Mouse (Mus musculus) hindbrain, embryonic 14.5 days (tissue): ENCODE data around the gene Gm10840. TPM values are rescaled to one million over a fixed set of nuclear protein-coding genes. Genes with fewer than 3 reads are reported as not detected.
A peak's percentile ranks its signal among the peaks of the same experiment; 100 is the strongest.

ENCODE experiments used
- ATAC-seq: fragments of 200-750 bp; cut with Nextera tagmentation; 2 replicates; pipeline ENCODE4 v1.8.0; 2017; ENCODE audit warnings: moderate number of reproducible peaks, mild to moderate bottlenecking, moderate TSS enrichment, moderate library complexity; ENCODE audit not compliant: low FRiP score
- DNase-seq: peaks from one replicate; pipeline ENCODE4 v3.0.0-alpha.2; 2015; ENCODE audit warnings: low spot score
- H3K27ac ChIP-seq: fragments of 300-500 bp; sonication (generic); 2 replicates; pipeline ENCODE4 v1.5.1; 2014; ENCODE audit warnings: mild to moderate bottlenecking, moderate library complexity
- H3K27me3 ChIP-seq: fragments of 300-500 bp; sonication (generic); 2 replicates; pipeline ENCODE4 v1.6.1; 2014; ENCODE audit warnings: mild to moderate bottlenecking, low read length, mixed read lengths; ENCODE audit not compliant: control insufficient read depth, insufficient read depth
- H3K36me3 ChIP-seq: fragments of 300-500 bp; sonication (generic); replicated peaks from 2 replicates; pipeline ENCODE4 v1.6.1; 2014; ENCODE audit not compliant: control insufficient read depth, insufficient read depth
- H3K4me1 ChIP-seq: fragments of 300-500 bp; sonication (generic); replicated peaks from 2 replicates; pipeline ENCODE4 v1.6.1; 2014; ENCODE audit warnings: antibody characterized with exemption, low read length, mixed read lengths; ENCODE audit not compliant: control insufficient read depth, insufficient read depth
- H3K4me2 ChIP-seq: fragments of 300-500 bp; sonication (generic); replicated peaks from 2 replicates; pipeline ENCODE4 v1.6.1; 2014; ENCODE audit warnings: mild to moderate bottlenecking, moderate library complexity
- H3K4me3 ChIP-seq: fragments of 300-500 bp; sonication (generic); replicated peaks from 2 replicates; pipeline ENCODE4 v1.5.1; 2014; ENCODE audit warnings: mild to moderate bottlenecking, low read length
- H3K9ac ChIP-seq: fragments of 300-500 bp; sonication (generic); 2 replicates; pipeline ENCODE4 v1.6.1; 2014
- H3K9me3 ChIP-seq: fragments of 300-500 bp; sonication (generic); 2 replicates; pipeline ENCODE4 v1.6.1; 2016; ENCODE audit warnings: low read length; ENCODE audit not compliant: control insufficient read depth
- WGBS: fragments of 180-500 bp; shearing (Covaris S2); extraction: QIAGEN DNeasy Blood & Tissue Kit; methylation state at CpG from one replicate; pipeline ENCODE4 v1.1.7; 2014; 5-methylcytosine and 5-hydroxymethylcytosine counted together
- polyA plus RNA-seq: library from polyadenylated mRNA; unstranded; fragments of >200 nt; fragmentation: Nextera tagmentation; extraction: Ambion mirVana; gene quantifications from 2 replicates; pipeline ENCODE4 v1.2.1, GENCODE M21; 2014

The Gm10840 gene
- polyA plus RNA-seq, 1 experiment from 2014 or later = not detected

GRCm38 (mm10) chr11:106174372-106174771 lies 13.7 kb downstream of the Gm10840 start:
- H3K4me1 ChIP-seq = no peaks in the 10 kb centered on the region
- DNase-seq = no peak
- ATAC-seq = no peak
- no peaks in the 10 kb centered on the region for H3K27me3 ChIP-seq
- no peak overlapping the region for H3K4me2 ChIP-seq
- WGBS = 91% methylated on average over 5 of the region's 5 CpGs
- peaks cover 20% of the 10 kb centered on the region for H3K36me3 ChIP-seq
- no peaks in the 10 kb centered on the region for H3K9me3 ChIP-seq
- H3K27ac ChIP-seq = no peak overlapping the region
- no peak overlapping the region for H3K9ac ChIP-seq
- no peak overlapping the region for H3K4me3 ChIP-seq

- 85% methylated on average over 3 of the region's 3 CpGs for WGBS
- no peak overlapping the region for H3K9ac ChIP-seq
- H3K36me3 ChIP-seq = peaks cover 16% of the 10 kb centered on the region; the same call in 1 of the 2 replicates
- no peak overlapping the region for H3K4me2 ChIP-seq
- no peaks in the 10 kb centered on the region for H3K27me3 ChIP-seq
- no peak overlapping the region for H3K27ac ChIP-seq
- no peaks in the 10 kb centered on the region for H3K9me3 ChIP-seq
- DNase-seq (no peak), ATAC-seq (no peak)
- no peak overlapping the region for H3K4me3 ChIP-seq
- no peaks in the 10 kb centered on the region for H3K4me1 ChIP-seq
Measured at GRCm38 (mm10) chr11:106175081-106175480, 14.4 kb downstream of the Gm10840 start.

GRCm38 (mm10) chr11:106176372-106176771 lies 15.7 kb downstream of the Gm10840 start:
- H3K9ac ChIP-seq = no peak overlapping the region
- H3K4me2 ChIP-seq = no peak overlapping the region
- H3K36me3 ChIP-seq = peaks cover 20% of the 10 kb centered on the region
- no peaks in the 10 kb centered on the region for H3K9me3 ChIP-seq
- WGBS = 94% methylated on average over 5 of the region's 5 CpGs
- DNase-seq (no peak), ATAC-seq (no peak)
- no peaks in the 10 kb centered on the region for H3K27me3 ChIP-seq
- no peak overlapping the region for H3K4me3 ChIP-seq
- no peaks in the 10 kb centered on the region for H3K4me1 ChIP-seq
- no peak overlapping the region for H3K27ac ChIP-seq

- no peaks in the 10 kb centered on the region for H3K4me1 ChIP-seq
- no peak overlapping the region for H3K4me3 ChIP-seq
- H3K36me3 ChIP-seq = peaks cover 19% of the 10 kb centered on the region
- no peaks in the 10 kb centered on the region for H3K27me3 ChIP-seq
- 84% methylated on average over 5 of the region's 5 CpGs for WGBS
- no peak overlapping the region for H3K27ac ChIP-seq
- DNase-seq = no peak
- ATAC-seq = no peak
- H3K4me2 ChIP-seq = no peak overlapping the region
- H3K9me3 ChIP-seq = no peaks in the 10 kb centered on the region
- no peak overlapping the region for H3K9ac ChIP-seq
Measured at GRCm38 (mm10) chr11:106178036-106178782, 17.6 kb downstream of the Gm10840 start.

DNA sequence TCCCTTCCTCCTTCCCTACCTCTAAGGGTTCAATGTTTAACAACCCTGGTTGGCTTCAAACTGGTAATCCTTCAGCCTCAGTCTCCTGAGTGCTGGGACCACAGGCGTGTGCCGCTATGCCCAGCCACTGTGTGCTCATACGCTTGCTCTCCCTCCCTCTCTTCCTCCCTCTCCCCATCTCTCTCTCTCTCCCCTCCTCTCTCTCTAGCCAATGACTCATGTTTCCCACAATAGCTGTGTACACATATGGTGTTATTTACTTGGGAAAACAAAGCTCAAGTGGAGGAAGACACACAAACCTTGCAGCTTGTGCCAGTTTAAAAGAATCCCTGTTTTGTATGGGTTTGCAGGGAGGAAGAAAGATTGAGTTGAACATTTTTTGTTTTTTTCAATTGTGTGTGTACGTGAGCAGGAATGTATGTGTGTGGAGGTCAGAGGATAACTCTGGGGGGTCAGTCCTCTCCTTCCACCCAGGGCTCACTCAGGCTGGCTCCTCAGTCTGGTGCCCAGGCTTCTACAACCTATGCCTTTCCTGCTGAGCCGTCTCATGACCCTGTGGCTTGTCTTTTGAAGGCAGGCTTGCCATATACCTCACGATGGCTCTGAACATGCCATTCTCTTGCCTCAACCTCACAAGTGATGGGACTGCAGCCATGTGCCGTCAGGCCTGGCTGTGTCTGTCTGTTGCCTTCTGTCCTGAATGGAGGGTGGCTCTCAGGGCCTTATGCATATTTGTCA lies 19.2 kb downstream of the Gm10840 start:
- WGBS = 78% methylated on average over 7 of the region's 7 CpGs
- ATAC-seq (no peak), DNase-seq (no peak)
- Histone ChIP-seq H3K27me3 (no peaks in the 10 kb centered on the region), H3K9me3 (no peaks in the 10 kb centered on the region), H3K36me3 (peaks cover 33% of the 10 kb centered on the region), H3K4me3 (no peak overlapping the region), H3K4me2 (no peak overlapping the region), H3K9ac (no peak overlapping the region), H3K4me1 (no peaks in the 10 kb centered on the region), H3K27ac (no peak overlapping the region)

DNA sequence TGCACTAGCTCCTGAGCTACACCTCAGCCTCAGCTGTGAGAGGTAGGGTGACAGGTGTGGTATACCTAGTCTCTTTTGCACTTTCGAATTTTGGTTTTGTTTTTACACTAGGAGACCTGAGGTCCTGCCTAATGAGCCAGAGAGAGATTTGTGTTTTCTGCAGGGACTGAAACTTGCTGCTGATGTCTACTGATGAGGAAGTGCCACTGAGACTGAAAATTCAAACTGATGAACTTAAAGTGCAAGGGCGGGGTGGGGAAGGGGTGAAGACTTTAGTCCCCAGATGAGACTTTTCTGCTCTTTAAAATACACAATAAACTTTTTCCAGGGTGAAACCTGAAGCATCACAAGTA lies 19.8 kb downstream of the Gm10840 start:
- Histone ChIP-seq H3K27ac (no peak overlapping the region), H3K4me3 (no peak overlapping the region), H3K27me3 (no peaks in the 10 kb centered on the region), H3K9ac (no peak overlapping the region), H3K4me2 (no peak overlapping the region), H3K4me1 (no peaks in the 10 kb centered on the region), H3K9me3 (no peaks in the 10 kb centered on the region), H3K36me3 (peaks cover 38% of the 10 kb centered on the region)
- no peak for ATAC-seq
- DNase-seq = no peak
- WGBS = 93% methylated on average over 2 of the region's 2 CpGs

- DNase-seq = no peak
- no peaks in the 10 kb centered on the region for H3K27me3 ChIP-seq
- H3K27ac ChIP-seq = no peak overlapping the region
- H3K4me2 ChIP-seq = no peak overlapping the region
- no peak overlapping the region for H3K9ac ChIP-seq
- H3K4me1 ChIP-seq = peaks cover 2% of the 10 kb centered on the region; the same call in 1 of the 2 replicates
- ATAC-seq = no peak
- no peaks in the 10 kb centered on the region for H3K9me3 ChIP-seq
- H3K36me3 ChIP-seq = peaks cover 29% of the 10 kb centered on the region
- WGBS = 96% methylated on average over 4 of the region's 4 CpGs
- no peak overlapping the region for H3K4me3 ChIP-seq
Measured at GRCm38 (mm10) chr11:106187326-106187725, 26.7 kb downstream of the Gm10840 start.

- Histone ChIP-seq H3K36me3 (peaks cover 7% of the 10 kb centered on the region; the same call in 1 of the 2 replicates), H3K9ac (no peak overlapping the region), H3K4me2 (no peak overlapping the region), H3K27ac (no peak overlapping the region), H3K27me3 (no peaks in the 10 kb centered on the region), H3K9me3 (no peaks in the 10 kb centered on the region), H3K4me1 (peaks cover 10% of the 10 kb centered on the region; the same call in 1 of the 2 replicates), H3K4me3 (no peak overlapping the region)
- 99% methylated on average over 3 of the region's 3 CpGs for WGBS
- ATAC-seq (no peak), DNase-seq (no peak)
Measured at GRCm38 (mm10) chr11:106191716-106192115, 31.1 kb downstream of the Gm10840 start.

DNA sequence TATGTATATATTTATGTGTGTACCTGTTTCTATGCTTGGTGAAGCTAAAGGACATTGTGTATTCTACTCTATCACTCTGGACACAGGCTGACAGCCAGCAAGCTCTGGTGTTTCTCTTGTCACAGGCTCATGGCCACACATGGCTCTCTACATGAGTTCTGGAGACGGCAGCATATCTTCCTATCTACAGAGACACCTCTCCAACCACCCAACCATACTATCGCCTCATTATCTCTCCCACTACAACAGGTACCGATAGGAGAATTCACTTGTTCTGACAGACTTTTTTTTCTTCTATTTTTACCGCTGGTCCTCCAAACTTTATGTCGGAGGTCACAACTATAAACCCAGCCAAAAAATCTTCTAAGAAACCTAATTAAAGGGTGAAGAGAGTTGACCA lies 31.6 kb downstream of the Gm10840 start:
- 90% methylated on average over 5 of the region's 5 CpGs for WGBS
- Histone ChIP-seq H3K4me2 (peak overlapping the region; percentile 71), H3K4me3 (peak overlapping the region; percentile 69), H3K9me3 (no peaks in the 10 kb centered on the region), H3K36me3 (peaks cover 10% of the 10 kb centered on the region; the same call in 1 of the 2 replicates), H3K27me3 (no peaks in the 10 kb centered on the region), H3K4me1 (peaks cover 10% of the 10 kb centered on the region; the same call in 1 of the 2 replicates), H3K27ac (no peak overlapping the region), H3K9ac (no peak overlapping the region)
- ATAC-seq (no peak), DNase-seq (no peak)
